Mouse (Mus musculus) embryonic facial prominence, embryonic 15.5 days (tissue): ENCODE results near the gene Mfsd6. TPM values are rescaled to one million over a fixed set of nuclear protein-coding genes. Genes with fewer than 3 reads are reported as not detected.

Experiments used
- ATAC-seq: fragments of 200-750 bp; cut with Nextera tagmentation; 2 replicates; pipeline ENCODE4 v1.8.0; 2017; ENCODE audit warnings: low read depth, moderate TSS enrichment; ENCODE audit not compliant: insufficient number of reproducible peaks, low FRiP score, low TSS enrichment
- H3K27ac ChIP-seq: fragments of 300-500 bp; sonication (generic); replicated peaks from 2 replicates; pipeline ENCODE4 v1.5.1; 2015; ENCODE audit warnings: mild to moderate bottlenecking, inconsistent platforms
- H3K27me3 ChIP-seq: fragments of 300-500 bp; sonication (generic); 2 replicates; pipeline ENCODE4 v1.6.1; 2015; ENCODE audit warnings: inconsistent platforms
- H3K36me3 ChIP-seq: fragments of 300-500 bp; sonication (generic); 2 replicates; pipeline ENCODE4 v1.6.1; 2015; ENCODE audit warnings: mild to moderate bottlenecking, inconsistent platforms
- H3K4me1 ChIP-seq: fragments of 300-500 bp; sonication (generic); 2 replicates; pipeline ENCODE4 v1.6.1; 2015; ENCODE audit warnings: inconsistent platforms
- H3K4me2 ChIP-seq: fragments of 300-500 bp; sonication (generic); replicated peaks from 2 replicates; pipeline ENCODE4 v1.6.1; 2015; ENCODE audit warnings: mild to moderate bottlenecking, inconsistent platforms
- H3K4me3 ChIP-seq: fragments of 300-500 bp; sonication (generic); replicated peaks from 2 replicates; pipeline ENCODE4 v1.5.1; 2015; ENCODE audit warnings: mild to moderate bottlenecking, inconsistent platforms
- H3K9ac ChIP-seq: fragments of 300-500 bp; sonication (generic); 2 replicates; pipeline ENCODE4 v1.6.1; 2015; ENCODE audit warnings: inconsistent platforms
- H3K9me3 ChIP-seq: fragments of 300-500 bp; sonication (generic); replicated peaks from 2 replicates; pipeline ENCODE4 v1.6.1; 2016; ENCODE audit warnings: inconsistent platforms
- WGBS: fragments of 180-500 bp; shearing (Covaris S2); methylation state at CpG from one replicate; pipeline ENCODE4 v1.1.7; 2015; 5-methylcytosine and 5-hydroxymethylcytosine counted together
- polyA plus RNA-seq: library from polyadenylated mRNA; unstranded; fragments of >200 nt; fragmentation: Nextera tagmentation; extraction: Ambion mirVana; gene quantifications from 2 replicates; pipeline ENCODE4 v1.2.1, GENCODE M21; 2015

Mfsd6 gene
- polyA plus RNA-seq: 5.4 and 5.6 TPM in 2 replicates

DNA sequence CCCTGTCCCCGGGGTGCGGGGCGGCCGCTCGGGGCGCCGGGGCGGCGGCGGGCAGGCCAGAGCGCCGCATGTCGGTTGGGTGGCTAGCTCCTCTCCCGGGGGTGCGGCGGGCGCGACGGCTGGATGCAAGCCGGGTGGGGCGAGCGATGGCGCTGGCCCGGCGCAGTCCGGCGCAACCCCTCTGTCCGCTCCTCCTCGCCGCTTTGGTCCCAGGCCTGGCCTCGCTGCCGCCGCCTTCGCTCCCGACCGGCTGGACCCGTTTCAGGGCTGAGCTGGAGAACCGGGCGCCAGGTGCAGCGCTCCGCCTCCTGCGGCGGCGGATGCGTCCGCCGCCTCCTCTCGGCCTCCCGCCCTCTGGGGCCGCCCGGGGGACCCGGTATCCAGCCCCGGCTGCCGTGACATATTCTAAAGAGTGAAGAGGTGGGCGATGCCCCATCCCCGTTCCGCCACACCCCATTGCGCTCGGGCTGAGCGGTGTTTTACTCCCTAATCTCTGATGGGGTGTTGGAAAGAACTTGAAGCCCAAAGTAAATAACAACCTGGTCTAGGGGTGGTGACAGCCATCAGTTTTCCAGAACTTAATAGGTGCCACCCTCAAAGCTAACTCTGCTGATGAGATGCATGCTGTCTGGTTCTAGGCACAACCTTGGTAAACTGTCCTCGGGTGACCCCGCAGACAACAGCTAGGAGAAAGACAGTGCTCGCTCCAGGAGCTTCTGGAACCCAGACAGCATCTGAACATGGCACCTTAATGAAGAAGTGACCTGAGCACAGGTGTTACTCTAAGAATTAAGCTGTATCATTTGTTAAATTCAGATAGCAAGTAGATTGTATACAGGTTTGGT lies at the start of gene Mfsd6:
Gene Mfsd6, minus strand, starts transcription at position 407 of the 845 bp plus-strand sequence.
- Histone ChIP-seq H3K4me2 (peak within 1 kb of the TSS; percentile 97), H3K4me3 (peak within 1 kb of the TSS; percentile 70), H3K36me3 (no peaks in the 10 kb centered on the region), H3K4me1 (0 out of 2 replicates have a peak, but pooled peaks cover 6% of the 10 kb centered on the region), H3K27ac (peak within 1 kb of the TSS; percentile 77), H3K27me3 (peaks cover 14% of the 10 kb centered on the region; the same call in 1 of the 2 replicates), H3K9ac (peak within 1 kb of the TSS; percentile 35), H3K9me3 (no peaks in the 10 kb centered on the region)
- 2% methylated on average over 60 of the region's 63 CpGs for WGBS
- ATAC-seq: peak; percentile 69

DNA sequence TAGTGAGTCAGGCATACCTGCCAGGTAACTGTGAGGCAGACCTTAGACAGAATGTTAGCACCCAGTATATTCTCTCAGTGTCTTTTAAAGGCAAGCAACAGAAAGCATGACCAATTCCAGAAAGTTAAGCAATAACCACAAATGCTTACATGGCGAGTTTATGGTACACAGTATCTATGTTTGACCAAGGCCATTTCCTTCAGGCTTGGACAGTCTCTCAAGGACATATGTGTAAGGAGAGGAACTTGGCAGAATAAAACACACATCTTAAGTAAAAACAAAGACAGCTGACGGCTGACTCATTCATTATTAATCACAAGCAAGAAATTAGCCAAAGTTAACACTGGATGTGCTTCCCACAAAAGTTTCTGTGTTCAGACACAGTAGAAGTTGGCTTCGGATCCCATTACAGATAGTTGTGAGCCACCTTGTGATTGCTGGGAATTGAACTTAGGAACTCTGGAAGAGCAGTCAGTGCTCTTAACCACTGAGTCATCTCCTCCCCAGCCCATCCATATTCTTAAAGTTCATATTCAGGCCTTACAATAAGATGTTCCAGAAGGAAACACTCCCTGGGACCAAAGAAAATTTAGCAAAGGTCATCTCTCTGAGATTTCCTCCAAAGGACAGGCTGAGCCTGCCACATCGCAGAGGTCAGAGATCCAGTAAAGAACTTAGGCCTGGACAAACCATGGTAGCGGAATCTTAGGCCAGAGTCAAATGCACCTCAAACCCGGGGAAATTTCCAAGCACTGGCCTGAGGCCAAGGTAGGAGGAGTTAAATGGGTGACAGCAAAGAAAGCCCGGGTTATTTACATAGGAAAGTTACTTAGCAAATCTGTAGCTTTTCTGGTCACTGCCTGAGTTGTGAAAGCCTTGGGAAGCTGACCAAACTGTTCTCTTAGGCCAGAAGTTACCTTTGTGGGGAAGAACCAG lies 38.2 kb upstream of the Mfsd6 start:
- 64% methylated on average over 7 of the region's 7 CpGs for WGBS

DNA sequence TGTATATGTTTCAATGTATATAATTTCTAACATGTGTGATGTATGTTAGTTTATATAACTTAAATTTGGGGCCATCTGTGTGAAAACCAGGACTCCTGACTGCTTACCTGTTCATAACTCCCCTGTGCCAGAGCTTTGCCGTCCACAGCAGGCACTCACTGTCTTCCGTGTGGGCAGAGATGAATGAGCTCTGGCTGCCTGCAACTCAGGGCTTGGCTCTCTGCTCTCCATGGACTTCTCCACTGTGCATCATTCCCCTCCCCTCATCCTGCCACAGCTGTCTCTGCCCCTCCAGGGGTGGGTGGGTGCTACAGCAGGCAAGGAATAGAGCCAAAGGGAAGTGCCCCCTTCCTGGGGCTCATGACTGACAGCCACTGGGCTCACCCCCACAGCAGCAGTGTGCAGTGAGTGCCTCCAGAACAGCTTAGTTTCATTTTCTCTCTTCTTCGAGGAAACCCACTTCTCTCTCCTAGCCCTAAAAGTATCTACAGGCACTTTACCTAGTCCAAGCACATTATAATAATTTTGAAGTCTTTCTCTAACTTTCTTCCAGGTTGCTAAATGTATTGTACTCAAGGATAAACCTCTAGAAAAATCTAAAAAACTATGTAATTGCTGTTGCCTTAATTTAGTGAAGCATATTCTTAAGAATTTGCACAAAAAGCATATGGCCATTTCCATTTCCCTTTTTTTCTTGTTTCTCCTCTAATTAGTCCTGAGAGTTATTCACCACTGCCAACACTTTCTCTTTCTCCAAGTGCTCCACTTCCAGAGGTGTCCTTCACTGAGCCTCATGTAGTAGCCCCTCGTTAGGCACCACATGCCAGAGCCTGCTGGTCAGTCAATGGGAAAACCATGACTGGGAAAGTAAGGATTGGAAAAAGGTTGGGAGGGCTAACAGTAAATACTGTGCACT lies 36.9 kb upstream of the Mfsd6 start:
- ATAC-seq: no peak
- no peaks in the 10 kb centered on the region for H3K9me3 ChIP-seq
- no peaks in the 10 kb centered on the region for H3K4me1 ChIP-seq
- 61% methylated on average over 4 of the region's 4 CpGs for WGBS
- H3K36me3 ChIP-seq: no peaks in the 10 kb centered on the region
- H3K27me3 ChIP-seq: no peaks in the 10 kb centered on the region
- no peak overlapping the region for H3K27ac ChIP-seq
- peak overlapping the region; percentile 29; the same call in 1 of the 2 replicates for H3K4me2 ChIP-seq
- no peak overlapping the region for H3K9ac ChIP-seq
- no peak overlapping the region for H3K4me3 ChIP-seq

More for the DNA sequence above, 38.2 kb upstream of the Mfsd6 start:
- Histone ChIP-seq H3K4me2 (no peak overlapping the region), H3K27ac (no peak overlapping the region), H3K9ac (no peak overlapping the region), H3K9me3 (no peaks in the 10 kb centered on the region), H3K27me3 (no peaks in the 10 kb centered on the region), H3K4me1 (no peaks in the 10 kb centered on the region), H3K36me3 (no peaks in the 10 kb centered on the region), H3K4me3 (no peak overlapping the region)
- ATAC-seq: no peak

DNA sequence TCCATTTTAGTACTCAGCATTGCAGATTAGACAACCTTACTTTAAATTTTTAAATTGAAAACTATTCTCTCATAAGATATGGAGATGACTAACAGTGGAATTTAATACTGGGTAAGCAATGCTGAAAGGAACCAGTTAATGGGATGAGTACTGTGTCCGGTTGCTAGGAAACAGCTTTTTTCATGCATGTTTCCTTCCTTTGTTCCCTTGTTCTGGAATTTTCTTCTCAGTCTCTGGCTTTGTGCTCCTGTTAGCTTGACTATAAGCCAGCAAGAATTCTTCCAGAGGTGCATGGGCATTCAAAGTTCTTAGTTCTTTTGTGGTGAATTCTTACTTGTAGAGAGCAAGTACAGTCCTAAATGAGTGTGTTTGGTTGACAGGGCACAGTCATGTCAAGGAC lies 30.9 kb upstream of the Mfsd6 start:
- WGBS: 73% methylated on average over 1 of the region's 1 CpGs
- Histone ChIP-seq H3K4me2 (no peak overlapping the region), H3K9me3 (no peaks in the 10 kb centered on the region), H3K4me1 (no peaks in the 10 kb centered on the region), H3K27me3 (no peaks in the 10 kb centered on the region), H3K36me3 (no peaks in the 10 kb centered on the region), H3K9ac (no peak overlapping the region), H3K4me3 (no peak overlapping the region), H3K27ac (no peak overlapping the region)
- no peak for ATAC-seq

DNA sequence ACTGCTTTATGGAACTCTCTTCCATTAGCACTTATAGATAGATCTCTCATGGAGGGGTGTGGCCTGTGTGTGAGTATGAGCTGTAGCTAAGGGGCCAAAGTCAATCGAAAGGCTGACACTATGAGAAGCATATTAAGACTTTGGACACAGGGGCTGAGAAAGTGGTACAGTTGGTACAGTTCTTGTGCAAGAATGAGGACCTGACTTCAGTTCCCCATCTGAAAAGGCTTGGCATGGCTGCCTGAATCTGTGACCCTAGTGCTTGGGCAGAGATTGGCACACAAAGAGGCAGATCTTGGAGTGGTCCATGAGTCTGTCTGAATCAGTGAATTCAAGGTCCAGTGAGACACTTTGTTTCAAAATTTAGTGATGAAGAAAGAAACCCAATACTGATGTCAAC lies 27.1 kb upstream of the Mfsd6 start:
- no peaks in the 10 kb centered on the region for H3K36me3 ChIP-seq

DNA sequence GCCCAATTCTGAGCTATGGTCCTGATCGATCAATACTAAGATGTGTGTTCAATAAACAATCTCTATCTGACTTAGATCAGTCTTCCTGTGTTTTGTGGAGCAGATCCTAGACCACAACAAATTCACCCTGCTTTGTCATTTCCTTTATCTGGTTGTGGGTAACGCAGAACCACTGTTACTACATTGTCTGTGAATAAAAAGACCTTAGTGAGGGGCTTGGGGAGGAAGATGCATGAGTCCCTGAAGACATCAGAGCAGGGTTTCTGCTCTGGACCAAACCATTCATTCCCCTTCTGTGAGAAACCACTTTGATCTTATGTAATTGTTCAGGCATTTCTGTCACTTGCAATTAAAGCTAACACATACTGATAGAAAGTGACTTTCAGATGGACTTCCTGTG lies 26.6 kb upstream of the Mfsd6 start:
- no peak overlapping the region for H3K4me2 ChIP-seq
- H3K27ac ChIP-seq: no peak overlapping the region
- H3K27me3 ChIP-seq: no peaks in the 10 kb centered on the region
- no peaks in the 10 kb centered on the region for H3K9me3 ChIP-seq
- 86% methylated on average over 2 of the region's 2 CpGs for WGBS
- H3K9ac ChIP-seq: no peak overlapping the region
- no peaks in the 10 kb centered on the region for H3K36me3 ChIP-seq
- no peak for ATAC-seq
- H3K4me3 ChIP-seq: no peak overlapping the region
- no peaks in the 10 kb centered on the region for H3K4me1 ChIP-seq

More for the DNA sequence above, 27.1 kb upstream of the Mfsd6 start:
- no peaks in the 10 kb centered on the region for H3K27me3 ChIP-seq
- no peaks in the 10 kb centered on the region for H3K4me1 ChIP-seq
- no peaks in the 10 kb centered on the region for H3K9me3 ChIP-seq
- ATAC-seq: no peak
- no peak overlapping the region for H3K27ac ChIP-seq
- no peak overlapping the region for H3K9ac ChIP-seq
- no peak overlapping the region for H3K4me3 ChIP-seq
- no peak overlapping the region for H3K4me2 ChIP-seq
- WGBS: 82% methylated on average over 1 of the region's 1 CpGs

DNA sequence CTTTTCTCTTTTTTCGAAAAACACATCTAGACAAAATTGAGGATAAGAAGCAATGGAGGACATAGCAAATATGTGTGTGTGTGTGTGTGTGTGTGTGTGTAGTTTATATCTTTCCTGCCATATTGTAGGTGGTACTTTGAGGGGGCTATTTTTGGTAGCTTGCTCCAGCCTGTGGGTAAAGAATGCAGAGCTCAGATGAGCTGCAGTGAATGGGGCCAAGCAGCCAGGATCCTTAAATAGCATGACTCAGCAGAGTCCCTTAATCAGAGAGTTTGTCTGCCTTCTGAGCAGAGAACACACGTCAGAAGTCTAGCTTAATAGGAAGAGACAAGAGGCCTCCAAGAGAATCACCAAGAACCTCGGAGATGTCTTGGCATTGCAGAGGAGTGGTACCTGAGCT lies 25.4 kb upstream of the Mfsd6 start:
- H3K27me3 ChIP-seq: no peaks in the 10 kb centered on the region
- H3K27ac ChIP-seq: no peak overlapping the region
- no peaks in the 10 kb centered on the region for H3K9me3 ChIP-seq
- WGBS: 51% methylated on average over 3 of the region's 3 CpGs
- H3K9ac ChIP-seq: no peak overlapping the region
- no peak for ATAC-seq
- H3K4me2 ChIP-seq: no peak overlapping the region
- H3K4me1 ChIP-seq: no peaks in the 10 kb centered on the region
- no peak overlapping the region for H3K4me3 ChIP-seq
- no peaks in the 10 kb centered on the region for H3K36me3 ChIP-seq

DNA sequence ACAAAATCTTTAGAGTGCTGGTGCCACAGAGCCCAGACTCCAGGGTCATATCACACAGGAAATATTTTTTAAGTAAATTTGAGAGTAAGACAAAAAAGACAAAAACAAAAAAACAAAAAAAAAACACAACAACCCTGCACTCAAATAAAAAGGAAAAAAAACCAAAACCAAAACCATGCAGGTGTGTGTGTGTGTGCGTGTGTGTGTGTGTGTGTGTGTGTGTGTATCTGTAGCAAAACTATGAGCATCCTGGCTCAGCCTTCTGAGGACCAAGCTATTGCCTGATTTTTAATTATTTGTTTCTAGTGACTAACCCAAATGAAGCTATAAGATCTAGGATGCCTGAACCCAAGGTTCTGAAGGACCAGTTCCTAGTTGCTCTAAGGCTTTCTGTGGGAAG lies 24.4 kb upstream of the Mfsd6 start:
- H3K36me3 ChIP-seq: no peaks in the 10 kb centered on the region
- no peak overlapping the region for H3K4me3 ChIP-seq
- ATAC-seq: no peak
- no peak overlapping the region for H3K27ac ChIP-seq
- H3K9ac ChIP-seq: no peak overlapping the region
- WGBS: 100% methylated on average over 1 of the region's 1 CpGs
- no peaks in the 10 kb centered on the region for H3K27me3 ChIP-seq
- H3K4me2 ChIP-seq: no peak overlapping the region
- no peaks in the 10 kb centered on the region for H3K9me3 ChIP-seq
- H3K4me1 ChIP-seq: no peaks in the 10 kb centered on the region

DNA sequence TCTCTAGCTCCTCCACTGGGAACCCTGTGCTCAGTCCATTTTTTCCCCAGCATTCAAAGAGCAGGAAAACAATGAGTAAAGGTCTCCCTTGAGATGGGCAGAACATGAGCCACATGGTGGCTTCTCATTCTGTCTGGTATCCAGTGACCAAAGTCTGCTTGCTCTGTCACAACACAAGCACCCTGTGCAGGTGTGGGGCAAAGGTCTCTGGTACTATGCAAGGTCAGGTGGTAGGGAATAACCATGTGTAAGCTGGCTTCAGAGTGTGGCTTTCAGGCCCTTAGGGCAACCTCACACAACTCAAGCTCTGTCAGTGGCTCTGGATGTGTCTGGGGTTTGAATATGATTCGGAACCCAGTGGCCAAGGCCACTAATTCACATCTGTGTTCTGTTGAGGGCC lies 22.7 kb upstream of the Mfsd6 start:
- H3K27me3 ChIP-seq: no peaks in the 10 kb centered on the region
- WGBS: 68% methylated on average over 1 of the region's 1 CpGs
- H3K36me3 ChIP-seq: no peaks in the 10 kb centered on the region
- H3K4me1 ChIP-seq: no peaks in the 10 kb centered on the region
- no peaks in the 10 kb centered on the region for H3K9me3 ChIP-seq
- H3K9ac ChIP-seq: no peak overlapping the region
- H3K4me3 ChIP-seq: no peak overlapping the region
- no peak for ATAC-seq
- H3K27ac ChIP-seq: no peak overlapping the region
- H3K4me2 ChIP-seq: no peak overlapping the region

DNA sequence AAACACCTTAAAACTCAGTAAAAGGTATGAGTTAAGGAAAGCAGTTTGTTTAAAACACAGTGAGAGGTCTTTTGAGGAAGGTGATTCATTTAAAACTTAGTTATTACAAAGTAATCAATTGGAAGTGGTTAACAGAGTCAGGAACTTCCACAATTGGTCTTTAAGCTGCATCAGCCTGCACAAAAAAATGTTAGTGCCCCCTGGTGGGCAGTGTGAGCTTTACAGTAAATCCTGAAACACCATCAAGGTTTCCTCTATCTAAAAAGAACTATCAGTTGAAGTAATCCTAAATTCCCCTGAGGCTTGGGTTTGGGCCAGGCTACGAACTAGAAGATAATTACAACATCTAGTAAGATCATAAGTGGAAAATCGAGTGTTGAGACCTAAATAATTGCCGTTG lies 21.0 kb upstream of the Mfsd6 start:
- Histone ChIP-seq H3K4me1 (no peaks in the 10 kb centered on the region), H3K27me3 (no peaks in the 10 kb centered on the region), H3K4me2 (no peak overlapping the region), H3K9me3 (no peaks in the 10 kb centered on the region), H3K4me3 (no peak overlapping the region), H3K27ac (no peak overlapping the region), H3K9ac (no peak overlapping the region), H3K36me3 (no peaks in the 10 kb centered on the region)
- no peak for ATAC-seq
- WGBS: 17% methylated on average over 3 of the region's 3 CpGs
